ENCODE assay signal across 8 mouse cellular contexts in the genomic region with DNA sequence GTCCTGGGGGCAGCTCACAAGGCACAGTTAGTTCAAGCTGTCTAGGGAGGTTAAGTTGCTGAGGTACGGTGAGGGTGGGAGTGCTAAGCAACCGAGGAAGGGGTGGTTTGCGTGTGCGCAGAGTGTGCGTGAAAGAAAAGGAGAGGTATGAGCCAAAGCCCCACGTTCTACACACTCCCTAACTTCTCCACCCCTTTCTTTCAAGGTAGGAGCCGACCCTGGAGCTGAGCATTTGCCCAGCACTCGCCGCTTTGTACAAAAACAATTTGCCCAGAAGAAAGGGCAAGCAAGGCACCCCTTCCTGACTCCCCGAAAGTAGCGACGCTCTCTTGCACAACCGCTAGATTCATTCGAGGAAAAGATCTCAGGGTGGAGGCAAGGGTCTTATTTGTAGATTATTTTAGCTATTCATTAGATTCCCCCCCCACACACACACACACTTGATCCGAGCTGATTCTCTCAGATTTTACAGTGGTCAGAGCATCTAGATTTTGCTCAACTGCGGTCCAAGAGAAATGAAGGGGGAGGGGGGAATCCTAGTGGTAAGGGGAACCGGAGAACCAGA. TPM values are rescaled to one million over a fixed set of nuclear protein-coding genes. Genes with fewer than 3 reads are reported as not detected.
DNase-seq lines count a peak whose midpoint lies in the region; ATAC-seq and TF ChIP-seq lines count a peak whose summit lies in the region.

No protein-coding gene starts in this region.

- H3K9me3 ChIP-seq in kidney, embryonic 16.5 days (ENCODE audit: low read length): no peaks in the 10 kb centered on the region
- H3K9me3 ChIP-seq in embryonic facial prominence, embryonic 13.5 days: no peaks in the 10 kb centered on the region
- no peaks in the 10 kb centered on the region for H3K9me3 ChIP-seq in hindbrain, embryonic 11.5 days (ENCODE audit: control insufficient read depth, low read length)
- H3K9me3 ChIP-seq in midbrain, postnatal 0 days (ENCODE audit: low read length): no peaks in the 10 kb centered on the region

- H3K27me3 ChIP-seq in kidney, embryonic 16.5 days (ENCODE audit: insufficient read depth, low read length): no peaks in the 10 kb centered on the region
- no peaks in the 10 kb centered on the region for H3K27me3 ChIP-seq in embryonic facial prominence, embryonic 13.5 days
- H3K27me3 ChIP-seq in hindbrain, embryonic 11.5 days (ENCODE audit: control insufficient read depth, insufficient read depth, low read length): peaks cover 43% of the 10 kb centered on the region
- H3K27me3 ChIP-seq in midbrain, postnatal 0 days (ENCODE audit: insufficient read depth, low read length): peaks cover 64% of the 10 kb centered on the region

- WGBS in kidney, embryonic 16.5 days: 14% methylated on average over 17 of the region's 17 CpGs
- WGBS in embryonic facial prominence, embryonic 13.5 days: 1% methylated on average over 17 of the region's 17 CpGs
- 1% methylated on average over 17 of the region's 17 CpGs for WGBS in hindbrain, embryonic 11.5 days
- WGBS in midbrain, postnatal 0 days: 9% methylated on average over 17 of the region's 17 CpGs

- peak overlapping the region; percentile 46 for H3K9ac ChIP-seq in kidney, embryonic 16.5 days (replicated peaks; ENCODE audit: low read length)
- peak overlapping the region; percentile 80 for H3K9ac ChIP-seq in embryonic facial prominence, embryonic 13.5 days
- no peak overlapping the region for H3K9ac ChIP-seq in hindbrain, embryonic 11.5 days (ENCODE audit: low read depth, low read length)
- H3K9ac ChIP-seq in midbrain, postnatal 0 days (replicated peaks; ENCODE audit: low read length, poor library complexity, severe bottlenecking): no peak overlapping the region

- H3K36me3 ChIP-seq in kidney, embryonic 16.5 days (ENCODE audit: insufficient read depth, low read length): no peaks in the 10 kb centered on the region
- no peaks in the 10 kb centered on the region for H3K36me3 ChIP-seq in embryonic facial prominence, embryonic 13.5 days
- H3K36me3 ChIP-seq in hindbrain, embryonic 11.5 days (ENCODE audit: control insufficient read depth, insufficient read depth, low read length): no peaks in the 10 kb centered on the region
- no peaks in the 10 kb centered on the region for H3K36me3 ChIP-seq in midbrain, postnatal 0 days (ENCODE audit: insufficient read depth, low read length)

- DNase-seq in kidney, adult 8-10 months: no peak
- DNase-seq in hindbrain, embryonic 11.5 days (ENCODE audit: low spot score): peak; percentile 42
- DNase-seq in midbrain, postnatal 0 days (ENCODE audit: low spot score): no peak
- DNase-seq in left cerebral cortex, postnatal 25 days (ENCODE audit: low spot score in 2 of 2): no peak
- no peak for DNase-seq in cerebellum, adult 9-10 months
- no peak for DNase-seq in left cerebral cortex, postnatal 36 days (ENCODE audit: low spot score in 2 of 2)

- H3K27ac ChIP-seq in kidney, embryonic 16.5 days (ENCODE audit: low read length): no peak overlapping the region
- H3K27ac ChIP-seq in embryonic facial prominence, embryonic 13.5 days: peak overlapping the region; percentile 86
- no peak overlapping the region for H3K27ac ChIP-seq in hindbrain, embryonic 11.5 days (ENCODE audit: low read depth, low read length)
- H3K27ac ChIP-seq in midbrain, postnatal 0 days (ENCODE audit: low read depth, low read length): no peak overlapping the region

- TF ChIP-seq CTCF in midbrain, postnatal 0 days (IDR thresholded peaks at IDR 0.05): no peak

- peak overlapping the region; percentile 58 for H3K4me3 ChIP-seq in kidney, embryonic 16.5 days (ENCODE audit: low read length)
- H3K4me3 ChIP-seq in embryonic facial prominence, embryonic 13.5 days: peak overlapping the region; percentile 67
- peak overlapping the region; percentile 18 for H3K4me3 ChIP-seq in hindbrain, embryonic 11.5 days (ENCODE audit: low read depth, low read length)
- H3K4me3 ChIP-seq in midbrain, postnatal 0 days (ENCODE audit: low read depth, low read length): 0 out of 2 replicates have a peak overlapping the region, but pooled peaks have one; percentile 3

- H3K4me1 ChIP-seq in kidney, embryonic 16.5 days (ENCODE audit: insufficient read depth, low read length): peaks cover 61% of the 10 kb centered on the region
- H3K4me1 ChIP-seq in embryonic facial prominence, embryonic 13.5 days: peaks cover 51% of the 10 kb centered on the region
- H3K4me1 ChIP-seq in hindbrain, embryonic 11.5 days (replicated peaks; ENCODE audit: control insufficient read depth, insufficient read depth, low read length): peaks cover 7% of the 10 kb centered on the region
- H3K4me1 ChIP-seq in midbrain, postnatal 0 days (ENCODE audit: insufficient read depth, low read length): peaks cover 14% of the 10 kb centered on the region; the same call in 1 of the 2 replicates

- peak overlapping the region; percentile 77 for H3K4me2 ChIP-seq in kidney, embryonic 16.5 days (replicated peaks; ENCODE audit: low read depth, low read length)
- peak overlapping the region; percentile 91 for H3K4me2 ChIP-seq in embryonic facial prominence, embryonic 13.5 days
- no peak overlapping the region; the same call in 1 of the 2 replicates for H3K4me2 ChIP-seq in hindbrain, embryonic 11.5 days (replicated peaks; ENCODE audit: low read depth, low read length)
- peak overlapping the region; percentile 45; the same call in 1 of the 2 replicates for H3K4me2 ChIP-seq in midbrain, postnatal 0 days (ENCODE audit: low read depth, low read length, poor library complexity, severe bottlenecking)

- ATAC-seq in kidney, embryonic 16.5 days (ENCODE audit: low FRiP score, low TSS enrichment): no peak
- no peak for ATAC-seq in embryonic facial prominence, embryonic 13.5 days (ENCODE audit: insufficient number of reproducible peaks, insufficient read depth, low FRiP score, low TSS enrichment, low read depth)
- ATAC-seq in hindbrain, embryonic 11.5 days (ENCODE audit: low FRiP score): no peak
- no peak for ATAC-seq in midbrain, postnatal 0 days (ENCODE audit: low FRiP score)

- intact Hi-C loops in left cerebral cortex, postnatal 25 days (cut with DNase I): loop anchor here (2.0 to 5.0 kb wide), 3 partner anchors 211 to 545 kb away; no protein-coding TSS in a partner anchor
- intact Hi-C loops in left cerebral cortex, postnatal 36 days (cut with DNase I): loop anchor here (5.0 to 10.0 kb wide), 3 partner anchors 208 to 309 kb away; no protein-coding TSS in a partner anchor

RNA-seq across cellular contexts. Expression of gene Ntf3, which starts 1.0 kb away (rescaled TPM):
- polyA plus RNA-seq in kidney, embryonic 16.5 days (2015; fragmentation: Nextera tagmentation; extraction: Ambion mirVana): 15.2 and 15.8 TPM in 2 replicates
- polyA plus RNA-seq in embryonic facial prominence, embryonic 13.5 days (2015; fragmentation: Nextera tagmentation; extraction: Ambion mirVana): 35.3 and 41.1 TPM in 2 replicates
- polyA plus RNA-seq in hindbrain, embryonic 11.5 days (2014; fragmentation: Nextera tagmentation; extraction: Ambion mirVana): 4.5 and 5.8 TPM in 2 replicates
- total RNA-seq in midbrain, postnatal 0 days (2014; rRNA removed): 3.0 and 3.4 TPM in 2 replicates
- 2.3 and 2.7 TPM in 2 replicates for polyA plus RNA-seq in midbrain, postnatal 0 days (2015; fragmentation: Nextera tagmentation; extraction: Ambion mirVana)
- 1 to 10 TPM; 2.7 to 3.0 TPM for total RNA-seq in left cerebral cortex, postnatal 25 days (2021)
- total RNA-seq in left cerebral cortex, postnatal 36 days (2021): 1 to 10 TPM; 2.0 to 2.2 TPM

Comparison
In these comparisons a context has a peak if more than half of its experiments do, and no peak if none do; other contexts are left out.
1. H3K4me3 ChIP-seq: peak in every context shown above with its lines; median percentile 67 in embryonic facial prominence, embryonic 13.5 days; 58 in kidney, embryonic 16.5 days; 18 in hindbrain, embryonic 11.5 days; 3 in midbrain, postnatal 0 days.
2. H3K9ac ChIP-seq: peak in kidney, embryonic 16.5 days (single experiment) and embryonic facial prominence, embryonic 13.5 days (single experiment); none in hindbrain, embryonic 11.5 days (single experiment) and midbrain, postnatal 0 days (single experiment).